Mouse (Mus musculus): ENCODE measurements around the gene Nedd4.

DNA sequence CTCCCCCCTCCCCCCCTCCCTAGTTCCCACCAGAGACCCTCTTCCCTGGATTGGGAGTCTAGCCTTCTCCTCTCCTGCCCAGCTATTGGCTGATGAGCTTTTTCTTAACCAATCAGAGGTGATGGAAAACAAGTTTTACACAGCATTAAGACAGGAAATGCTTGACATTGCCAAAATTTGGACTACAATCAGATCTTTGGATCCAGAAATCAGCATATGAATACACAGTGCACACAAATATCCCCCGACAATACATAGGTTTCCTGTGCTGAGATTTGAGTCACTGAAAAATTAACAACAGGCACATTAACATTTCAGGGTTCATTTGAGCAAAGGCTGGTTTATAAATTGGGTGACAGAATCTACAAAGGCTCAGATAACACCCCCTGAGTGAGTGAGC, 4.5 kb upstream of the Nedd4 start:
- TF ChIP-seq CTCF (IDR thresholded peaks at IDR 0.05; ENCODE audit: low read depth, low read length) (no peak), POLR2A (IDR thresholded peaks at IDR 0.05; ENCODE audit: borderline replicate concordance, low read depth, low read length) (no peak)

All from bone marrow macrophage, adult 2 months (primary cell).